Mouse (Mus musculus) CH12.LX (cell line): ENCODE results near the gene Gna15. TPM values are rescaled to one million over a fixed set of nuclear protein-coding genes. Genes with fewer than 3 reads are reported as not detected.

Experiments used
- DNase-seq: peaks from one replicate; pipeline ENCODE4 v3.0.0-alpha.2; 2013; ENCODE audit errors: extremely low read depth
- H3K27ac ChIP-seq: 2 replicates; pipeline ENCODE4 v1.5.1; 2012; ENCODE audit warnings: low read depth, mild to moderate bottlenecking, control low read depth, moderate library complexity; ENCODE audit not compliant: insufficient read depth
- H3K27me3 ChIP-seq: replicated peaks from 2 replicates; pipeline ENCODE3; 2012; ENCODE audit warnings: inconsistent platforms
- H3K36me3 ChIP-seq, 2 experiments: replicated peaks in 1 of 2; 2 replicates each; pipeline versions ENCODE3 to v1.6.1; 2012; ENCODE audit warnings: inconsistent platforms in 1 of 2, low read length in 1 of 2, mild to moderate bottlenecking in 1 of 2, mixed read lengths in 1 of 2, moderate library complexity in 1 of 2; ENCODE audit not compliant: control insufficient read depth in 1 of 2, insufficient read depth in 1 of 2
- H3K4me1 ChIP-seq, 2 experiments: 2 replicates each; pipeline ENCODE4 v1.6.1; 2012; ENCODE audit warnings: inconsistent platforms in 1 of 2, moderate library complexity in 1 of 2; ENCODE audit not compliant: insufficient read depth in 2 of 2, control insufficient read depth in 1 of 2
- H3K4me2 ChIP-seq: 2 replicates; pipeline ENCODE4 v1.6.1; 2012; ENCODE audit warnings: low read depth, mild to moderate bottlenecking, control low read depth; ENCODE audit not compliant: poor library complexity, insufficient read depth, severe bottlenecking
- H3K4me3 ChIP-seq, 3 experiments: fragments of 150-350 bp in 1 of 3; sonication (generic) in 1 of 3; replicated peaks in 1 of 3; 2 replicates each; pipeline versions ENCODE3 to v1.5.1; 2011 to 2012; ENCODE audit warnings: low read depth in 2 of 3, low read length in 2 of 3, mild to moderate bottlenecking in 2 of 3, moderate library complexity in 2 of 3, control low read depth in 1 of 3, improper control_type of control experiment in 1 of 3, inconsistent platforms in 1 of 3, mixed read lengths in 1 of 3; ENCODE audit not compliant: poor library complexity in 1 of 3
- H3K79me2 ChIP-seq: replicated peaks from 2 replicates; pipeline ENCODE4 v1.6.1; 2012; ENCODE audit warnings: mild to moderate bottlenecking, moderate library complexity; ENCODE audit not compliant: control insufficient read depth, poor library complexity, insufficient read depth, severe bottlenecking; ENCODE audit errors: extremely low read depth
- H3K9ac ChIP-seq: 2 replicates; pipeline ENCODE4 v1.6.1; 2012; ENCODE audit warnings: low read depth, mild to moderate bottlenecking, control low read depth, moderate library complexity; ENCODE audit not compliant: insufficient read depth
- H3K9me3 ChIP-seq: replicated peaks from 2 replicates; pipeline ENCODE3; 2012; ENCODE audit warnings: low read length, inconsistent platforms, mixed read lengths
- CTCF ChIP-seq, 2 experiments: IDR thresholded peaks in 1 of 2; conservative IDR thresholded peaks in 1 of 2; 2 replicates each; pipeline ENCODE4 v1.5.1; 2011 to 2012; ENCODE audit warnings: low read depth in 2 of 2, low read length in 2 of 2, improper control_type of control experiment in 1 of 2, inconsistent platforms in 1 of 2, mild to moderate bottlenecking in 1 of 2, moderate library complexity in 1 of 2
- E2F4 ChIP-seq: IDR thresholded peaks from 2 replicates; pipeline ENCODE4 v1.6.1; 2011; ENCODE audit warnings: low read depth, low read length, improper control_type of control experiment; ENCODE audit not compliant: insufficient replicate concordance
- EP300 ChIP-seq: IDR thresholded peaks from 2 replicates; pipeline ENCODE4 v1.6.1; 2011; ENCODE audit warnings: low read length, improper control_type of control experiment
- ETS1 ChIP-seq: conservative IDR thresholded peaks from 2 replicates; pipeline ENCODE4 v1.6.1; 2012; ENCODE audit warnings: low read depth, mild to moderate bottlenecking, inconsistent platforms, low read length, improper control_type of control experiment, moderate library complexity
- IRF4 ChIP-seq: IDR thresholded peaks from 2 replicates; pipeline ENCODE4 v1.6.1; 2014; ENCODE audit warnings: low read depth, mild to moderate bottlenecking, inconsistent platforms, low read length, improper control_type of control experiment
- KAT2A ChIP-seq: IDR thresholded peaks from 2 replicates; pipeline ENCODE4 v1.6.1; 2012; ENCODE audit warnings: low read length, improper control_type of control experiment, inconsistent platforms; ENCODE audit not compliant: insufficient replicate concordance
- MAFK ChIP-seq: IDR thresholded peaks from 2 replicates; pipeline ENCODE4 v1.6.1; 2011; ENCODE audit warnings: low read length, improper control_type of control experiment; ENCODE audit not compliant: insufficient replicate concordance
- MAZ ChIP-seq: IDR thresholded peaks from 2 replicates; pipeline ENCODE4 v1.6.1; 2012; ENCODE audit warnings: low read depth, mild to moderate bottlenecking, inconsistent platforms, low read length, improper control_type of control experiment, moderate library complexity
- NELFE ChIP-seq: IDR thresholded peaks from 2 replicates; pipeline ENCODE4 v1.6.1; 2011; ENCODE audit warnings: low read depth, low read length, improper control_type of control experiment
- PAX5 ChIP-seq: IDR thresholded peaks from 2 replicates; pipeline ENCODE4 v1.6.1; 2012; ENCODE audit warnings: low read length, inconsistent platforms, mixed read lengths
- RCOR1 ChIP-seq: conservative IDR thresholded peaks from 2 replicates; pipeline ENCODE4 v1.6.1; 2012; ENCODE audit warnings: low read depth, mild to moderate bottlenecking, inconsistent platforms, low read length, improper control_type of control experiment
- SIN3A ChIP-seq: IDR thresholded peaks from 2 replicates; pipeline ENCODE4 v1.6.1; 2012; ENCODE audit warnings: low read length, improper control_type of control experiment, inconsistent platforms
- UBTF ChIP-seq: IDR thresholded peaks from 2 replicates; pipeline ENCODE4 v1.6.1; 2012; ENCODE audit warnings: low read depth, mild to moderate bottlenecking, inconsistent platforms, low read length, improper control_type of control experiment, moderate library complexity
- USF2 ChIP-seq: conservative IDR thresholded peaks from 2 replicates; pipeline ENCODE4 v1.6.1; 2011; ENCODE audit warnings: low read depth, low read length, improper control_type of control experiment
- ZKSCAN1 ChIP-seq: IDR thresholded peaks from 2 replicates; pipeline ENCODE4 v1.6.1; 2012; ENCODE audit warnings: low read depth, inconsistent platforms, low read length, improper control_type of control experiment, borderline replicate concordance
- dilution Hi-C: fragments of 300-500 bp; cut with MboI; formaldehyde crosslinking; loops from 2 replicates; pipeline ENCODE4 v1.14.3; 2020; ENCODE audit warnings: low sequenced_read_pairs; ENCODE audit not compliant: extremely low pct_unique_long_range_greater_than_20kb, extremely low pct_ligation_motif_present
- in situ Hi-C: fragments of 300-500 bp; cut with MboI; formaldehyde crosslinking; loops from 3 replicates; pipeline ENCODE4 v1.14.3; 2019; ENCODE audit warnings: low sequenced_read_pairs, low pct_ligation_motif_present, low pct_unique_long_range_greater_than_20kb, mixed read lengths
- polyA plus RNA-seq: library from polyadenylated mRNA; unstranded; fragments of >175 nt; gene quantifications from 2 replicates; pipeline ENCODE4 v1.2.1, GENCODE M21; 2012; ENCODE audit warnings: low read depth; ENCODE audit not compliant: insufficient read length
- total RNA-seq, 2 experiments: library from RNA; depleted of rRNA; stranded (reverse); fragments of 300-350 nt in 1 of 2; fragments of >200 nt in 1 of 2; gene quantifications; 2 replicates each; pipeline ENCODE4 v1.2.3; 2012 to 2014

Gene Gna15
- total and polyA plus RNA-seq, 3 experiments: 5.2 to 10.0 (median 5.2) TPM

GRCm38 (mm10) chr10:81513798-81514197 lies 10.2 kb downstream of the Gna15 start:
- dilution Hi-C loops (no loop called here), in situ Hi-C loops (no loop called here)
- Histone ChIP-seq H3K4me3 (no peak overlapping the region), H3K27ac (no peak overlapping the region), H3K36me3 (peaks cover 3 to 50% of the 10 kb centered on the region in 2 experiments), H3K9me3 (peaks cover 11% of the 10 kb centered on the region), H3K79me2 (no peaks in the 10 kb centered on the region), H3K4me2 (no peak overlapping the region), H3K4me1 (peaks cover 17 to 25% of the 10 kb centered on the region in 2 experiments), H3K9ac (no peak overlapping the region), H3K27me3 (no peaks in the 10 kb centered on the region)
- DNase-seq: no peak
- TF ChIP-seq PAX5 (no peak), CTCF (conservative IDR thresholded peaks at IDR 0.05 in 1 of 2, IDR thresholded peaks at IDR 0.05 in 1 of 2; ENCODE audit: low read depth in 2 of 2, low read length in 2 of 2) (0 out of 4 replicates have a peak, but pooled peaks of 1 of the 2 experiments have one; percentile 18), SIN3A (no peak), IRF4 (no peak), E2F4 (no peak)

DNA sequence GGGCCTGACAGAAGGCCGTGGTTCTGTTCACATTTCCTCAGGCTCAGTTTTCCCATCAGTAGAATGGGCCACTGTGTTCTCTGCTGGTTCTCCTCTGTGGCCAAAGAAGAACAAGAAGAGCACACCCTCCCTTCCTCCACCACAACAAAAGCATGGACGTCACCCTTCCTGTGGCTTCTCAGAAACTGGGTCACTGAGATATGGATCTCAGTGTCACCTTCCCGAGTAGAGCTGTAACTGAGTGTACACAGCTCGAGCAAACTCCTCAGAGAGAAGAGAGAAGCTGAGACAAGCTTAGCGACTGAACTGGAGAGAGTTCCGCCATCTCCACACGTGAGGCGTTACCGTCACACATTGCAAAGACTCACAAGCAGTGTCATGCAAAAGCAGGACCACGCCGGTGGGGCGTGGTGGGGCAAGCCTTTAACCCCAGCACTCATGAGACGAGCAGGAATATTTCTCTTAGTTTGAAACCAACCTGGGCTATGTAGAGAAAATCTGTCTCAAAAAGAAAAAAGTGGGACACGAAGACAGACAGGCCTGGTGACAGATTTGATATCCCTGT lies 13.7 kb downstream of the Gna15 start:
- Histone ChIP-seq H3K36me3 (peaks cover 11 to 73% of the 10 kb centered on the region in 2 experiments), H3K27ac (no peak overlapping the region), H3K4me2 (no peak overlapping the region), H3K9me3 (peaks cover 11% of the 10 kb centered on the region), H3K4me3 (no peak overlapping the region), H3K4me1 (no peaks in the 10 kb centered on the region), H3K9ac (no peak overlapping the region), H3K27me3 (no peaks in the 10 kb centered on the region), H3K79me2 (no peaks in the 10 kb centered on the region)
- in situ Hi-C loops (no loop called here), dilution Hi-C loops (no loop called here)
- TF ChIP-seq ETS1 (no peak), EP300 (no peak), UBTF (no peak), USF2 (no peak), KAT2A (no peak), RCOR1 (no peak), NELFE (no peak)
- no peak for DNase-seq

- H3K79me2 ChIP-seq: no peaks in the 10 kb centered on the region
- in situ Hi-C loops: no loop called here
- no peak overlapping the region for H3K4me2 ChIP-seq
- peaks cover 8 to 60% of the 10 kb centered on the region in 2 experiments for H3K36me3 ChIP-seq
- H3K4me1 ChIP-seq: no peaks in the 10 kb centered on the region
- no peak for DNase-seq
- H3K4me3 ChIP-seq: no peak overlapping the region
- no peak for TF ChIP-seq ZKSCAN1
- 0 out of 2 replicates have a peak, but pooled peaks have one; percentile 39 for TF ChIP-seq MAFK
- no peak for TF ChIP-seq MAZ
- H3K27me3 ChIP-seq: no peaks in the 10 kb centered on the region
- no peak overlapping the region for H3K9ac ChIP-seq
- dilution Hi-C loops: no loop called here
- H3K27ac ChIP-seq: no peak overlapping the region
- H3K9me3 ChIP-seq: peaks cover 6% of the 10 kb centered on the region
Measured at GRCm38 (mm10) chr10:81507691-81508489, 16.1 kb downstream of the Gna15 start.
